Comparison of ENCODE assay signal across 11 mouse cellular contexts in genomic region chr14:78203726-78204565, GRCm38 (mm10).
DNase-seq lines count a peak whose midpoint lies in the region; ATAC-seq and TF ChIP-seq lines count a peak whose summit lies in the region.
"Had no signal": no experiment of that assay in that cellular context is flagged by ENCODE, and none has a peak within 500 bp of the region (broad histone marks: within the 10 kb centered on the region; RNA-seq: fewer than 3 reads in every experiment).

No protein-coding gene starts in this region.

- H3K4me1 ChIP-seq in thymus, adult 2 months (replicated peaks; ENCODE audit: control insufficient read depth, insufficient read depth, low read length): no peaks in the 10 kb centered on the region
- no peaks in the 10 kb centered on the region; the same call in 1 of the 2 replicates for H3K4me1 ChIP-seq in hindbrain, embryonic 13.5 days (replicated peaks)
- H3K4me1 ChIP-seq in limb, embryonic 10.5 days: peaks cover 4% of the 10 kb centered on the region; the same call in 1 of the 2 replicates
- H3K4me1 ChIP-seq: embryonic facial prominence, embryonic 15.5 days; lung, embryonic 15.5 days had no signal

- H3K9ac ChIP-seq in hindbrain, embryonic 13.5 days: no peak overlapping the region
- H3K9ac ChIP-seq: embryonic facial prominence, embryonic 15.5 days; lung, embryonic 15.5 days had no signal

- no peak overlapping the region for H3K4me3 ChIP-seq in thymus, adult 2 months (ENCODE audit: control insufficient read depth, insufficient read depth, low read length)
- 0 out of 2 replicates have a peak overlapping the region, but pooled peaks have one; percentile 3 for H3K4me3 ChIP-seq in hindbrain, embryonic 13.5 days
- no peak overlapping the region for H3K4me3 ChIP-seq in limb, embryonic 10.5 days
- H3K4me3 ChIP-seq: embryonic facial prominence, embryonic 15.5 days; lung, embryonic 15.5 days had no signal

- H3K4me2 ChIP-seq in hindbrain, embryonic 13.5 days: peak overlapping the region; percentile 20; the same call in 1 of the 2 replicates
- H3K4me2 ChIP-seq: embryonic facial prominence, embryonic 15.5 days; lung, embryonic 15.5 days had no signal

- TF ChIP-seq CTCF in thymus, adult 2 months (IDR thresholded peaks at IDR 0.05; ENCODE audit: borderline replicate concordance, control insufficient read depth, extremely low read depth, insufficient read depth, low read length, poor library complexity): no peak

- 88% methylated on average over 15 of the region's 15 CpGs for WGBS in thymus, adult 2 months
- WGBS in hindbrain, embryonic 13.5 days: 73% methylated on average over 15 of the region's 15 CpGs
- 81% methylated on average over 15 of the region's 15 CpGs for WGBS in limb, embryonic 10.5 days

- H3K36me3 ChIP-seq in thymus, adult 2 months (ENCODE audit: control insufficient read depth, insufficient read depth, low read length): no peaks in the 10 kb centered on the region
- H3K36me3 ChIP-seq in hindbrain, embryonic 13.5 days: no peaks in the 10 kb centered on the region
- H3K36me3 ChIP-seq in limb, embryonic 10.5 days: no peaks in the 10 kb centered on the region
- H3K36me3 ChIP-seq: embryonic facial prominence, embryonic 15.5 days; lung, embryonic 15.5 days had no signal

- 0 out of 2 replicates have a peak, but pooled peaks cover 4% of the 10 kb centered on the region for H3K9me3 ChIP-seq in hindbrain, embryonic 13.5 days
- no peaks in the 10 kb centered on the region for H3K9me3 ChIP-seq in limb, embryonic 10.5 days (replicated peaks)
- H3K9me3 ChIP-seq: embryonic facial prominence, embryonic 15.5 days; lung, embryonic 15.5 days had no signal

- ATAC-seq in hindbrain, embryonic 13.5 days (ENCODE audit: low FRiP score): peak; percentile 96
- ATAC-seq: Patski had no signal

- peak; percentile 16 for DNase-seq in thymus, postnatal 0 days (ENCODE audit: low spot score)
- DNase-seq in thymus, adult 2 months: no peak
- peak; percentile 31 for DNase-seq in limb, embryonic 10.5 days (ENCODE audit: low spot score)
- DNase-seq in urinary bladder, postnatal 25 days (ENCODE audit: low spot score): no peak
- no peak for DNase-seq in ovary, postnatal 14 days (ENCODE audit: low spot score)
- DNase-seq in embryo, embryonic 11 days: no peak
- DNase-seq in heart, adult 9 months (ENCODE audit: low spot score in 2 of 2): no peak

- no peak for TF ChIP-seq POLR2A in thymus, adult 2 months (IDR thresholded peaks at IDR 0.05; ENCODE audit: control insufficient read depth, extremely low read depth, insufficient read depth, low read length, poor library complexity)

- H3K27me3 ChIP-seq in thymus, adult 2 months (ENCODE audit: control insufficient read depth, insufficient read depth, low read length): no peaks in the 10 kb centered on the region
- H3K27me3 ChIP-seq in hindbrain, embryonic 13.5 days: no peaks in the 10 kb centered on the region
- no peaks in the 10 kb centered on the region for H3K27me3 ChIP-seq in limb, embryonic 10.5 days (ENCODE audit: low read depth, poor library complexity, severe bottlenecking)
- H3K27me3 ChIP-seq: embryonic facial prominence, embryonic 15.5 days; lung, embryonic 15.5 days had no signal

- H3K27ac ChIP-seq in thymus, adult 2 months (ENCODE audit: control insufficient read depth, insufficient read depth, low read length): no peak overlapping the region
- peak overlapping the region; percentile 81 for H3K27ac ChIP-seq in hindbrain, embryonic 13.5 days
- H3K27ac ChIP-seq in limb, embryonic 10.5 days: 0 out of 2 replicates have a peak overlapping the region, but pooled peaks have one; percentile 32
- H3K27ac ChIP-seq: embryonic facial prominence, embryonic 15.5 days; lung, embryonic 15.5 days had no signal

Comparison
In these comparisons a context has a peak if more than half of its experiments do, and no peak if none do; other contexts are left out.
1. DNase-seq: peak in thymus, postnatal 0 days (single experiment) and limb, embryonic 10.5 days (single experiment); none in thymus, adult 2 months (single experiment), urinary bladder, postnatal 25 days (single experiment), ovary, postnatal 14 days (single experiment), embryo, embryonic 11 days (single experiment) and heart, adult 9 months (0 of 2).